Mouse (Mus musculus): ENCODE results near the gene Zbed3. TPM values are rescaled to one million over a fixed set of nuclear protein-coding genes. Genes with fewer than 3 reads are reported as not detected.
"Not testable (repeated sequence)": the region's sequence is repeated elsewhere in the genome, so short reads cannot be mapped to it uniquely, and the experiment has no call there.

The Zbed3 gene
- polyA plus RNA-seq, 1 experiment from 2014 or later: 25.4 TPM

DNA sequence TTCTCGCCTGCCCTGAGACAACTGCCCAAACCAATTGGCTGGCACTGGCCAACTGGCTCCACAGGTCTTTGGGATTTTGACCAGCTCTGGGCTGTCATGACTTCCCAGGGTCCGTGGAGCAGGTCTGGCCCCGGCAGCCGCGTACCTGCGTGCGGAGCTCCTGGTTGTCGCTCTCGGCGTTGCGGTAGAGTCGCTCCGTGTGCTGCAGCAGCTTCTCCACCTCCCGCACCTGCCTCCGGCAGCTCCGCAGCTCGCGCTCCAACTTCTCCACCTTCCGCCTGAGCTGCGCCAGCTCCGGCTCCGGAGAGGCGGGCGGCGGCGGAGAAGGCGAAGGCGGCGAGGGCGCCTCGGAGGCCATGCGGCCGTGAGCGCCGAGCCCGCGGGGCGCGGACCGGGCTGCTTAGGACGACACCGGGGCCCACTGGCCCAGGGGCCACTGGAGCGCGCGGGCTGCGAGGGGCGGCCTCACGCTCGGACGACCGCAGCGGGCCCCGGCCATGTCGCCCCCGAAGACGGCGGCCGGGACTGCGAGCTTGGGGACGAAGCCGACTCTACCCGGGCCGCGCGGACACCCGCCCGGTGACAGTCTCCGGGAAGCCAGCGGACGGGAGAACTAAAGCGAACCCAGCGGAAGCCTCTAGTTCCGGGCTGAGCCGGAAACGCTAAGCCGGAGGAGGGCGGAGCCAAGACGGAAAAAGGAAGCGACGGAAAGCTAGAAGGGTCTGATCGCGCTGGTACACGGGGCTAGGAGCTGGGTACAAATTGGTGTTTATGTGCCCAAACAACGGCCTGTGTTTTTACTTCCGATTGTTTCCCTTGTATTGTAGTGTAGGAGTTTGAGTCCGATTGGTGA, 51.5 kb downstream of the Zbed3 start, which contains the start of gene Aggf1:
Aggf1 (minus strand) TSS at position 652 of the 853 bp plus-strand sequence.
- H3K4me1 ChIP-seq (replicated peaks; ENCODE audit: control insufficient read depth, insufficient read depth): no peaks in the 10 kb centered on the region
- peak within 1 kb of the TSS; percentile 95 for H3K27ac ChIP-seq (replicated peaks)
- H3K9me3 ChIP-seq (ENCODE audit: control insufficient read depth, low read length): no peaks in the 10 kb centered on the region
- WGBS: under 1% methylated on average over 85 of the region's 86 CpGs
- peaks cover 5% of the 10 kb centered on the region; the same call in 1 of the 2 replicates for H3K36me3 ChIP-seq (ENCODE audit: control insufficient read depth, insufficient read depth, low read length)
- H3K4me3 ChIP-seq (ENCODE audit: low read depth, low read length): peak within 1 kb of the TSS; percentile 98
- ATAC-seq (ENCODE audit: low FRiP score, low TSS enrichment) (peak; percentile 95), DNase-seq (ENCODE audit: low spot score) (peak; percentile 91)
- H3K4me2 ChIP-seq (replicated peaks; ENCODE audit: low read depth): peak within 1 kb of the TSS; percentile 63
- TF ChIP-seq EP300 (optimal IDR thresholded peaks at IDR 0.05) (no peak), CTCF (IDR thresholded peaks at IDR 0.05; ENCODE audit: low read depth) (no peak)
- no peaks in the 10 kb centered on the region for H3K27me3 ChIP-seq (ENCODE audit: control insufficient read depth, insufficient read depth, low read length)
- peak within 1 kb of the TSS; percentile 96 for H3K9ac ChIP-seq (ENCODE audit: low read length)

DNA sequence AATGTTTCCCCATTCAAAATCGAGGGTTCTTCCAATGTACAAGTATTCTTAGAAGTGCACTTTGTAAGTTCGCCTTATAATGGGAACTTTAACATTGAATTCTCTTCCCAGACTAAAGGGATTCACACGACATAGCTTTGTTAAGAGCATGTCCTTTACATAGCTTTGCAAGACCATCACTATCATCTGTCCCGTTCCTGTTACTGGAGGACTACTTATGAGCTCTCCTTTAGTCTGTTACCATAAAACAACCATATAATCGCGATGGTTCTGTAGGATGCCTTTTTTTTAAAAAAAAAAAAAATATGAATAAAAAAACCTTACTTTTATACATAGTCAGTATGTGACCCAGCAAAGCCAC, 52.1 kb downstream of the Zbed3 start:
- no peaks in the 10 kb centered on the region for H3K9me3 ChIP-seq (ENCODE audit: control insufficient read depth, low read length)
- H3K4me3 ChIP-seq (ENCODE audit: low read depth, low read length): peak overlapping the region; percentile 98
- H3K4me2 ChIP-seq (replicated peaks; ENCODE audit: low read depth): peak overlapping the region; percentile 63
- H3K9ac ChIP-seq (ENCODE audit: low read length): peak overlapping the region; percentile 96
- 24% methylated on average over 6 of the region's 6 CpGs for WGBS
- peaks cover 3% of the 10 kb centered on the region; the same call in 1 of the 2 replicates for H3K36me3 ChIP-seq (ENCODE audit: control insufficient read depth, insufficient read depth, low read length)
- H3K4me1 ChIP-seq (replicated peaks; ENCODE audit: control insufficient read depth, insufficient read depth): no peaks in the 10 kb centered on the region
- 0 out of 2 replicates have a peak, but pooled peaks have one; percentile 8 for ATAC-seq (ENCODE audit: low FRiP score, low TSS enrichment)
- H3K27me3 ChIP-seq (ENCODE audit: control insufficient read depth, insufficient read depth, low read length): no peaks in the 10 kb centered on the region
- no peak for DNase-seq (ENCODE audit: low spot score)
- peak overlapping the region; percentile 95 for H3K27ac ChIP-seq (replicated peaks)
- TF ChIP-seq CTCF (IDR thresholded peaks at IDR 0.05; ENCODE audit: low read depth) (no peak), EP300 (optimal IDR thresholded peaks at IDR 0.05) (no peak)

DNA sequence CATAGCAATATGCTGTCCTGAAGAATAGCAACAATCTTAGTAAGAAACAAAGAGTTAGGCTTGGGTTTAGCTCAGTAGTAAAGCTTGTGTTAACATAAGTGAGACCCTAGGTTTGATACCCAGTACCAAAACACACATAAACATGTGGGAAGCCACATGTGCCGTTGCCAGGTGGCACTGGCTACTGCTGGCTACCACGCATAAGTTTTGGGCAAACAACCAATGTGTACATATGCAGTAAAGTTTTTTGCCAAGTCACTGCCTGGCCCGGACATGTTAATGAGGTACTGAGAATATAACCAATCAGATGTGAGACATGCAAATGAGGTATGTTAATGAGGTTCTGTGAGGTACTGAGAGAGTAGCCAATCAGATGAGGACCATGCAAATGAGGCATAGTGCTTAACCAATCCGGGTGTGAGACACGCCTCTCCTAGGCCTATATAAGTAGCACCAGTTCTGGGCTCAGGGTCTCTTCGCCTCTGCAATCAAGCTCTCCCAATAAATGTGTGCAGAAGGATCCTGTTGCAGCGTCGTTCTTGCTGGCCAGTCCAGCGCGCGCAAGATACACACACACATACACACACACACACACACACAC, 53.4 kb downstream of the Zbed3 start:
- whole genome bisulfite sequencing: 97% methylated on average over 11 of the region's 11 CpGs
- H3K4me3 ChIP-seq (ENCODE audit: low read depth, low read length); H3K9ac ChIP-seq (ENCODE audit: low read length); DNase-seq (ENCODE audit: low spot score); H3K36me3 ChIP-seq (ENCODE audit: control insufficient read depth, insufficient read depth, low read length); H3K4me1 ChIP-seq (replicated peaks; ENCODE audit: control insufficient read depth, insufficient read depth); H3K27ac ChIP-seq (replicated peaks); H3K27me3 ChIP-seq (ENCODE audit: control insufficient read depth, insufficient read depth, low read length); H3K4me2 ChIP-seq (replicated peaks; ENCODE audit: low read depth); H3K9me3 ChIP-seq (ENCODE audit: control insufficient read depth, low read length); ATAC-seq (ENCODE audit: low FRiP score, low TSS enrichment): not testable (repeated sequence)

DNA sequence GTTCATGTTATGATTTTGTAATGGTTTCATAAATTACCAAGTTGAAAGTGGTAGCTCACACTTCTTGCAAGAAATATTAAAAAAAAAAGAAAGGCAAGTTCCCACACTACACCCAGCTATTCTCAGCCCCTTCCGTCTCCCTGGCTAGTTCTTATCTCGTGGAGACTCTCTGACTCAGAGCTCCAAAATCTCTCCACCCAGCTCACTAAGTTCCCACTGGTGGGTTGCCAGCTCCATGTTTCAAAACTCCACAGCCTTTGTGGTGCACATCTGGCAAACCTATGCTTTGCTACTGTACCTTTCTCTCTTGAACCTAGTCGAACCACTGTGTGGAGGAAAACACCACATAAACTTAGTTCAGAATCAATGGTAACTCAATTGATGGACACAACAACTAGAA, 55.3 kb downstream of the Zbed3 start:
- no peaks in the 10 kb centered on the region for H3K4me1 ChIP-seq (replicated peaks; ENCODE audit: control insufficient read depth, insufficient read depth)
- DNase-seq (ENCODE audit: low spot score) (no peak), ATAC-seq (ENCODE audit: low FRiP score, low TSS enrichment) (no peak)
- H3K27me3 ChIP-seq (ENCODE audit: control insufficient read depth, insufficient read depth, low read length): no peaks in the 10 kb centered on the region
- H3K9ac ChIP-seq (ENCODE audit: low read length): no peak overlapping the region
- TF ChIP-seq CTCF (IDR thresholded peaks at IDR 0.05; ENCODE audit: low read depth) (no peak), EP300 (optimal IDR thresholded peaks at IDR 0.05) (no peak)
- H3K27ac ChIP-seq (replicated peaks): no peak overlapping the region
- no peaks in the 10 kb centered on the region for H3K9me3 ChIP-seq (ENCODE audit: control insufficient read depth, low read length)
- no peak overlapping the region for H3K4me2 ChIP-seq (replicated peaks; ENCODE audit: low read depth)
- no peak overlapping the region for H3K4me3 ChIP-seq (ENCODE audit: low read depth, low read length)
- 67% methylated on average over 3 of the region's 3 CpGs for WGBS
- no peaks in the 10 kb centered on the region for H3K36me3 ChIP-seq (ENCODE audit: control insufficient read depth, insufficient read depth, low read length)

DNA sequence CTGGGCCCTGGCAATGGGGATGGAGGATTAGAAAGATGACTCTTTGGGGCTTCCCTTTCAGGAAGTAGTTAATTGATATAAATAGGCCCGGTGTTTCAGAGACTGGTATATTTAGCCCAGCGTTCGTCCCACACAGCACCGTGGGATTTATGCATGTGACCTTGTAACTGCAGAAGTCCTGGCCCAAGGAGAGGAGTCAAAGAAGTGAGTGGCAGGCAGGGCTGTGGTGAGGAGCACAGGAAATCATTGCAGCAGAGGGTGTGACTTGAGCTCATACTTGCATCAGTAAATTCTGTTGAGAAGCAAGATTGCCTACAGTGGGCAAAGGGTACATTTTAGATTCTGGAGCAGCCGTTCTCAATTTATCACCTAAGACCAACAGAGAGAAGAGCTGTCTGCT, 59.0 kb downstream of the Zbed3 start:
- Histone ChIP-seq H3K4me2 (replicated peaks; ENCODE audit: low read depth) (no peak overlapping the region), H3K36me3 (ENCODE audit: control insufficient read depth, insufficient read depth, low read length) (no peaks in the 10 kb centered on the region), H3K27ac (replicated peaks) (no peak overlapping the region)

More for the DNA sequence above, 59.0 kb downstream of the Zbed3 start:
- ATAC-seq (ENCODE audit: low FRiP score, low TSS enrichment): no peak
- 78% methylated on average over 5 of the region's 5 CpGs for WGBS
- no peak for DNase-seq (ENCODE audit: low spot score)
- H3K9ac ChIP-seq (ENCODE audit: low read length): no peak overlapping the region
- no peak for TF ChIP-seq CTCF (IDR thresholded peaks at IDR 0.05; ENCODE audit: low read depth)
- no peak for TF ChIP-seq EP300 (optimal IDR thresholded peaks at IDR 0.05)
- H3K9me3 ChIP-seq (ENCODE audit: control insufficient read depth, low read length): no peaks in the 10 kb centered on the region
- no peaks in the 10 kb centered on the region for H3K27me3 ChIP-seq (ENCODE audit: control insufficient read depth, insufficient read depth, low read length)
- no peaks in the 10 kb centered on the region for H3K4me1 ChIP-seq (replicated peaks; ENCODE audit: control insufficient read depth, insufficient read depth)
- H3K4me3 ChIP-seq (ENCODE audit: low read depth, low read length): no peak overlapping the region

Other genes with a start within 250 kb of the Zbed3 start
- 2.5 and 3.8 TPM in 2 replicates for gene Pde8b, start 73.3 kb upstream of the Zbed3 start, polyA plus RNA-seq (2015; fragmentation: Nextera tagmentation; extraction: Ambion mirVana)
- 17.6 and 18.5 TPM in 2 replicates for gene Aggf1, start 51.7 kb downstream of the Zbed3 start, polyA plus RNA-seq (2015; fragmentation: Nextera tagmentation; extraction: Ambion mirVana)
- gene Crhbp, start 121.3 kb downstream of the Zbed3 start, polyA plus RNA-seq (2015; fragmentation: Nextera tagmentation; extraction: Ambion mirVana): 0.05 and 0.08 TPM in 2 replicates
- 0.38 and 0.39 TPM in 2 replicates for gene S100z, start 155.1 kb downstream of the Zbed3 start, polyA plus RNA-seq (2015; fragmentation: Nextera tagmentation; extraction: Ambion mirVana)
- gene F2rl1, start 201.6 kb downstream of the Zbed3 start, polyA plus RNA-seq (2015; fragmentation: Nextera tagmentation; extraction: Ambion mirVana): 10.7 and 12.8 TPM in 2 replicates